Mouse (Mus musculus): ENCODE results near the gene Rpl23a. TPM values are rescaled to one million over a fixed set of nuclear protein-coding genes. Genes with fewer than 3 reads are reported as not detected.
A peak's percentile ranks its signal among the peaks of the same experiment; 100 is the strongest.

Rpl23a gene
- 930 and 991 TPM in 2 replicates for polyA plus RNA-seq (2015; fragmentation: Nextera tagmentation; extraction: Ambion mirVana)

DNA sequence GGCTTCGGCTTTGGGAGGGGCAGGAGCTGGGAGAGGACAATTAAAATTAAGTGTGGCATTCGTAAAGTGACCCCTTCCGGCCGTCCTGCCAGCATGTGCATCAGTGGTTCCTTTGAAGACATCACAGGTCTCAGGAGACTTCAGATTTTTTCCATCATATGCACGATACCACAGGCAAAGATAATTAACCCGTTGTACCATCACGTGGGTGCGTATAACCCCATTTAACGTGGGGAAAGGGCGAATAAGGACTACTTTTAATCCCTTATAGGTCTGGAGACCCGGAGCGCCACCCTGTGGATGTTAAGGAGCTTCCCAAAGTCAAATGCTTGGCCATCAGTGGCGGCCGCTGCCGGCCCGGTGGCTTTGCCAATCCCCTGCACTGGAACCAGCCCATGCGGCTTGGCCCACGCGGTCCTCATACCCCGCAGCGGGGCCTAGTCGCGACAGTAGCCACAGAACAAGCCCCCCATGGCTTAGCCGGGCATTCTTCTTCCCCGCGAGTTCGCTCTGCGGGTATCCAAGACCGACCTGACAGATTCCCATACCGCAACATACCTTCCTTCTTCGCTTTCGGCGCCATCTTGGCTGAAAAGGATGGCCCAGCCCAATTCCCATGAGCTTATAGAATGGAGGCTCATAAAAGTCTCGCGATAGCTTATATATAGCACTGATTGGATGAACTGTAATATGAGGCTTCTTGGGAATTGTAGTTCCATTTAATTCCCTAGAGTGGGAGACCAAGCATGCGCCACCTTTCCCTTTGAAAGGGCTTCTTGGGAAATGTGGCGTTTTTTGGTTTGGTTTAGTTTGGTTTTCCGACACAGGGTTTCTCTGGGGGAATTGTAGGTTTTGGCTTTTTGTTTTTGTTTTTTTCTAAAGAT is at the start of gene Rpl23a:
TSS of gene Rpl23a (minus strand) at position 624 of the 884 bp plus-strand sequence.
- Histone ChIP-seq H3K9me3 (no peaks in the 10 kb centered on the region), H3K4me3 (peak within 1 kb of the TSS; percentile 75), H3K27me3 (no peaks in the 10 kb centered on the region), H3K4me2 (peak within 1 kb of the TSS; percentile 69), H3K4me1 (replicated peaks) (peaks cover 60% of the 10 kb centered on the region), H3K36me3 (peaks cover 28% of the 10 kb centered on the region), H3K27ac (replicated peaks) (peak within 1 kb of the TSS; percentile 95), H3K9ac (peak within 1 kb of the TSS; percentile 90)
- ATAC-seq (ENCODE audit: low read depth) = peak; percentile 93
- under 1% methylated on average over 38 of the region's 38 CpGs for WGBS

DNA sequence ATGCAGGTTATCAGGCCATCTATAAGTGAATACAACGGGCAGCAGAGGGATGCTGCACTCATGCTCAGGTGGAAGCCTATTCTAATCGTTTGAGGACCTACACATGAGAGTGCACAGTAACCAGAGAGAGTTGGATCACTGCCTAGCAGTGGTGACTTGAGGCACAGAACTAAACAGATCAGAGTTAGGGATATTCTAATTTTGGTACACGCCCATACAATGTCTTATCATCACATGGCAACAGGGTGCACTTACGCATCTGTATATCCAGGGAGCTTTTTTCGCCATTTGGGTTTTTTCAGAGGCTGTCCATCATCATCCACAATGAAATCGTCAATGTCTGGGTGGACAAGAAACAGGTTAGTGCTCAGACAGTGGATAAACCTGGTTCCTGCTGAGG is 48.1 kb upstream of the Rpl23a start:
- 91% methylated on average over 6 of the region's 6 CpGs for WGBS
- Histone ChIP-seq H3K36me3 (peaks cover 86% of the 10 kb centered on the region), H3K4me1 (replicated peaks) (no peaks in the 10 kb centered on the region), H3K27me3 (no peaks in the 10 kb centered on the region), H3K9me3 (no peaks in the 10 kb centered on the region), H3K27ac (replicated peaks) (no peak overlapping the region), H3K4me3 (no peak overlapping the region), H3K4me2 (no peak overlapping the region), H3K9ac (no peak overlapping the region)
- no peak for ATAC-seq (ENCODE audit: low read depth)

DNA sequence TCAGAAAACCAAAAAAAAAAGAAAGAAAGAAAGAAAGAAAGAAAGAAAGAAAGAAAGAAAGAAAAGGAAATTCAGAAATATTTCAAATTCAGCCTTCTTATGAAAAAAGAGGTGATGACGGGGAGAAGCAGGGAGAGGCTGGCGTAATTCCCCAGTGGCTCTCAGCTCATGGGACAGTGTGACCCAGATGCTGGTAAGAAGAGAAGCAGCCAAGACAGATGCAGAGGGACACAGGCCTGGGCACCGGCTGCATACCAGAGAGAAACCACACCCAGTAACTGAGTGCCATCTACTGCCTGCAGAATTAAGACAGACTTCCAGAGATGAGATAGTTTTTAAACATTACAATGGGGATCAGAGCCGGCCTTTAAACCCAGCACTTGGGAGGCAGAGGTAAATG is 40.2 kb upstream of the Rpl23a start:
- H3K36me3 ChIP-seq = peaks cover 98% of the 10 kb centered on the region
- no peak for ATAC-seq (ENCODE audit: low read depth)
- no peaks in the 10 kb centered on the region for H3K27me3 ChIP-seq
- H3K4me3 ChIP-seq = no peak overlapping the region
- no peaks in the 10 kb centered on the region for H3K9me3 ChIP-seq
- H3K4me1 ChIP-seq (replicated peaks) = no peaks in the 10 kb centered on the region
- H3K27ac ChIP-seq (replicated peaks) = no peak overlapping the region
- no peak overlapping the region for H3K4me2 ChIP-seq
- no peak overlapping the region for H3K9ac ChIP-seq
- 90% methylated on average over 4 of the region's 4 CpGs for WGBS

DNA sequence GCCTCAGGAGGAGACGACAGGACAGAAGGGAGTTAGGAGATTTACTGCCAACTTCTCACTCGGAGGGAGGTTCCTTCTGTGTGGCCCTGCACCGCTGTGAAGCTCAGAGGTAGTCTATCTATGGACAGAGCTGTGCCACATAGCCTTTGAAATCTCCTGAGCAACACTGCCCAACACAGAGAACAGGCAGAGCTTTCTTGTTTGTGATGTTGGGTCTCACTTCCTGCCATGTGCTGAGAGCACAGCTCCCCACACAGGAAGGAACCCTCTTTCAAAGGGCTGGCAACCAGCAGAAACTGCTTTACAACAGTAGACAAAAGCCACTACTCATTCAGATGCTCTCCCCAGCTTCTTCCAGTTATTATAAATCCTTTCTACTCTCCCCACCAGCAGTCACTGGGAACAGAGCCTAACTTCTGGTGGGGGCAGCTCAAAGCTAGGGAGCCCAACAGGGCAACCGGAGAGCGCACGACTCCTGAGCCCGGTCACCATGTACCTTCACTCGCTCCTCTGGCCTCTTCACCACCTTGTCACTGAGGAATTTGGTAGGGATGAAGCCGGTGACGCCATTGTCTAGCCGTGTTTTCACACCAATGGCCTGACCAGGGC is 32.4 kb upstream of the Rpl23a start:
- no peak overlapping the region for H3K4me3 ChIP-seq
- H3K4me2 ChIP-seq = no peak overlapping the region
- peak overlapping the region; percentile 62 for H3K27ac ChIP-seq (replicated peaks)
- H3K36me3 ChIP-seq = peaks cover 97% of the 10 kb centered on the region
- no peak overlapping the region for H3K9ac ChIP-seq
- ATAC-seq (ENCODE audit: low read depth) = peak; percentile 72
- H3K9me3 ChIP-seq = no peaks in the 10 kb centered on the region
- 71% methylated on average over 11 of the region's 11 CpGs for WGBS
- H3K4me1 ChIP-seq (replicated peaks) = no peaks in the 10 kb centered on the region
- no peaks in the 10 kb centered on the region for H3K27me3 ChIP-seq

DNA sequence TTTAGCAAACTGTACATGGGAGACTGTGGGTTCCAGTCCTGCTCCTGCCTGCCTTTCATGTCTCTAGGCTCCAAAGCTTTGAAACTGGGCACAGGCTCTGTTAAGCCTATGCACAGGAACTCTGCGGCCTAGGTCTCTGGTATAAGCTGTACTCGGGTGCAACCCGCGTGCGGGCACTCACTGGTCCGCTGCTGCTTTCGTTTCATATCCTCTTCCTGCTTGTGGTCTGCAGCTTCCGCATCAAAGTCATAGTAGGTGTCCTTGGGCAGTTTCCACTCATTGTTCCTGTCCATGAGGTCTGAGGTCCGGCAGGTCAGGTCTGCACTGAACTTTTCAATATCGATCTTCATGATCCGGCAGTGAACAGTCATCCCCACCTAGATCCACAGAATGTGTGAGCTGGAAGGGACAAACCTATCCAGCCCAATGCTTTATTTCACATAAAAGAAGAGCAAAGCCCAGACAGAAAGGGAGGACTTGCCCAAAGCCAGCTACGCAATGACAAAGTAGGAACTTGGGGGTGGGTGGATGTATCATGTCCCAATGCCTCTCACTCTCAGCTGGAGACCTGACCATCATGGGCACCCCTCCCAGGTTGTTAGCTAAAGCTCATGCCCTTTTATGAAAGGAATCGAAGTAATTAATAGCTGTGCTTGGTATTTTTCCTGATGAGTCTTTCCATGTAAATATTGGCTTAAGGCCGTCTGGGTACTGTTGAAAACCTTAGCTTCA is 29.9 kb upstream of the Rpl23a start:
- no peaks in the 10 kb centered on the region for H3K27me3 ChIP-seq
- H3K9ac ChIP-seq = no peak overlapping the region
- no peak overlapping the region for H3K27ac ChIP-seq (replicated peaks)
- no peak overlapping the region for H3K4me3 ChIP-seq
- no peak overlapping the region for H3K4me2 ChIP-seq
- peaks cover 98% of the 10 kb centered on the region for H3K36me3 ChIP-seq
- no peaks in the 10 kb centered on the region for H3K9me3 ChIP-seq
- WGBS = 95% methylated on average over 14 of the region's 14 CpGs
- no peaks in the 10 kb centered on the region for H3K4me1 ChIP-seq (replicated peaks)
- ATAC-seq (ENCODE audit: low read depth) = no peak

DNA sequence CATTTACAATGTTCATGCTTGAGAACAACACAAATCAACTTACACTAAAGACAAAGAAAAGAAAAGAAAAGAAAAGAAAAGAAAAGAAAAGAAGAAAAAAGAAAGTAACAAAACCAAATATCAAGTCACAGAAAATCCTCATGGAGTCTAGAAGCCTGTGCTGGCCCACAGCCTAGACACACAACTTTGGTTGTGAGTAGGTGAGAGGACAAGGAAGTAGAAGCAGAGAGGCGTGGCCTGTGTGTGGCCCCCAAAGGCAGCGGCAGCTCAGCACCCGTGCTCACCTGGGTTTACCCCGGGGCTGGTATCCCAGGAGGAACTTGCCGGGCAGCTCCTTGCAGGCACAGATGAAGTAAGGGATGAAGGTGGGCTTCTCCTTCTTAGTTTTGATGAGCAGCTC is 28.1 kb upstream of the Rpl23a start:
- ATAC-seq (ENCODE audit: low read depth) = no peak
- H3K27ac ChIP-seq (replicated peaks) = no peak overlapping the region
- H3K4me1 ChIP-seq (replicated peaks) = peaks cover 6% of the 10 kb centered on the region; the same call in 1 of the 2 replicates
- no peaks in the 10 kb centered on the region for H3K27me3 ChIP-seq
- H3K9ac ChIP-seq = no peak overlapping the region
- H3K4me2 ChIP-seq = no peak overlapping the region
- WGBS = 92% methylated on average over 5 of the region's 5 CpGs
- peaks cover 98% of the 10 kb centered on the region for H3K36me3 ChIP-seq
- H3K9me3 ChIP-seq = no peaks in the 10 kb centered on the region
- H3K4me3 ChIP-seq = no peak overlapping the region

DNA sequence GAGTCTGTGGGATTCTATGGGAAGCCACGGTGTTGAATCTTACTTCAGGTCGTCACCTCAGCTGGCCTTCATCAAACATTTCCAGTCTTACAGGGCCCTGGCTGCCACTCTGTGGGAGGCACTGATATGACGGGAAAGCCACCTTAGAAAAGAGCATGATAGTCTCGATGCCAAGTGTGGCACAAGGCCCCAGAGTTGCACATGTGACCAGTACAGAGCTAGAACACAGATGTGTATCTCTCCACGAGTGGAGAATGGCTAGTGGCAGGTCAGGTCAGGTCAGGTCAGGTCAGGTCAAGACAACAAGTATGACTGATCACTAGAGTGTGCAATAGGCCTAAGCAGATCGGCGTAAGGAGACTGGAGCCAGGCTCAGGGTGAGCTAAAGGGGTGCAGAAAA is 27.2 kb upstream of the Rpl23a start:
- Histone ChIP-seq H3K27ac (replicated peaks) (no peak overlapping the region), H3K4me2 (no peak overlapping the region), H3K9me3 (no peaks in the 10 kb centered on the region), H3K4me3 (no peak overlapping the region), H3K27me3 (no peaks in the 10 kb centered on the region), H3K36me3 (peaks cover 94% of the 10 kb centered on the region), H3K9ac (no peak overlapping the region), H3K4me1 (replicated peaks) (peaks cover 15% of the 10 kb centered on the region)
- no peak for ATAC-seq (ENCODE audit: low read depth)
- 70% methylated on average over 7 of the region's 7 CpGs for WGBS

DNA sequence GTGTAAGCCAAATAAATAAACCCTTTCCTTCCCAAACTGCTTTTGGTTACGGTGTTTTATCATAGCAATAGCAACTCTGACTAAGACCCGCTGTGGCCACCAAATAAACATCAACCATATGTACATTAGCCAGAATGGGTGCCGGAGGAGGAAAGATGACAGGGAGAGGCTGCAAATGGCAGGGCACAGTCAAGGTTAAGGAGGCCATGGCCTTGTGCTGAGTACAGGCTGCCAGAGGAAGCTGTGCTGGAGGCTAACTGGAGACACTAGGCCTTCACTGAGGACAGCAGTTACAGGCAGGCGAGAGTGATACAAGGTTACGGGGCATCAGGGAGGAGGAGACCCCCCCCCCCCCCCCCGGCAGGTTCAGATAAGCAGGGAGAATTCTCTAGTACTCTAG is 26.5 kb upstream of the Rpl23a start:
- Histone ChIP-seq H3K4me2 (no peak overlapping the region), H3K36me3 (peaks cover 88% of the 10 kb centered on the region), H3K9ac (no peak overlapping the region), H3K9me3 (no peaks in the 10 kb centered on the region), H3K4me1 (replicated peaks) (peaks cover 22% of the 10 kb centered on the region), H3K27ac (replicated peaks) (no peak overlapping the region), H3K4me3 (no peak overlapping the region), H3K27me3 (no peaks in the 10 kb centered on the region)
- ATAC-seq (ENCODE audit: low read depth) = no peak
- WGBS = 89% methylated on average over 6 of the region's 6 CpGs

DNA sequence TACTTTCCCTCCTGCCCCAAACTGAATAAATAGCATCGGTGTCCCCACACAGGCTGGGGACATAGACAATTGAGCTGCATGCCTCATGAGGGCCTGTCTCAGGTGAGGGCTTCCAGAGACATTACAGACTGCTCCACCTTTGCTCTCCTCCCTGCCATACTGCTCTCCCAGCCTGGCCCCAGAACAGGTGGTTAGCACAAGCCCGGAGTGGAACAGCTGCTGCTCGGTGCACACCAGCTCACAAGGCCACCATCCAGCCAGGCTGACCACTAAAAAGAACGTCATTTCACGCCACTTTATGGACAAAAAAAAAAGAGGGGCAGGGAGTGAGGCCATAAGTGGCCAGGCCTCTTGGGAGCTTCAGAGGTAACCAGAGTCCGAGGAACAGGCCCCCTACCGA is 23.8 kb upstream of the Rpl23a start:
- Histone ChIP-seq H3K9ac (peak overlapping the region; percentile 43; the same call in 1 of the 2 replicates), H3K4me1 (replicated peaks) (peaks cover 33% of the 10 kb centered on the region), H3K36me3 (peaks cover 70% of the 10 kb centered on the region), H3K27ac (replicated peaks) (peak overlapping the region; percentile 91), H3K9me3 (no peaks in the 10 kb centered on the region), H3K4me3 (no peak overlapping the region), H3K4me2 (no peak overlapping the region), H3K27me3 (no peaks in the 10 kb centered on the region)
- WGBS = 47% methylated on average over 7 of the region's 7 CpGs
- ATAC-seq (ENCODE audit: low read depth) = no peak

DNA sequence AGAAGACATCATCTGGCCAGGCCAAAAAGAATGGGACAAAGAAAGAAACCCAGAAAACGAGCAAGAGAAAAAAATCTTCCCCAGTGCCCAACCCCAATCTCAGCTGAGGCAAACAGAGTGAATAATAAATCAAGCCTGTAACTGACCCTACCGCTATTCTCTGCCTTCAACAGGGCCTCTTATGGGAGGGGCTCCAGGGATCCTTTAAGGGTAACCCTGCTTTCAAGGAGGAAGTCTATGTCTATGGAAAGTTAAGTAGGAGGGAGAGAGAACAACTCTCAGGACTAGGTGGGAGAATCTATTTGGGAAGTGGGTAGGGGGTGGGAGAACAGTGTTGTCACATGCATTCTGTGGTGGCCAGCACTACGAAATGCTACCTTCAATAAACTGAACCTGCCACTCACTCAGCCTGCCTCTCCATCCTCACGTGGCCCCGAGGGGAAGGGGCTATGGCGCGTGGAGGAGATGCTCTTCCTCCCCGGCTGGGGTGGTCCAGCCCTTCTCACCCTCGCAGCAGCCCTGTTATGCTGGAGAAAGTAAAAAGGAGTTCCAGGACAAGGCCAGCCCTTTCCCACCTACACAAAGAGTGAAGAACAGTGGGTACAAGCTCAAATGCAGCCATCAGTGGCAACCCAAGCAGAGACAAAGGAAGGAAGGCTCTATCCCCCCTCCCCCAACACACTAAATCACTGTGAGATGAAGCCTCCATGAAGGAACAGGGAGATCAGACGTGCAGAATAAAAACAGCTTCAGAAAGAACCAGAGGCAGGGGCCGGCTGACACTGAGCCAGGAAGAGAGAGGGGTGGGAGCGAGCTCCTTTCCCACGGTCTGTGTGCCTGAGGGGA is 22.2 kb upstream of the Rpl23a start:
- H3K27ac ChIP-seq (replicated peaks) = peak overlapping the region; percentile 91
- peaks cover 54% of the 10 kb centered on the region for H3K36me3 ChIP-seq
- H3K27me3 ChIP-seq = no peaks in the 10 kb centered on the region
- H3K4me3 ChIP-seq = no peak overlapping the region
- H3K4me1 ChIP-seq (replicated peaks) = peaks cover 33% of the 10 kb centered on the region
- H3K9ac ChIP-seq = peak overlapping the region; percentile 43
- ATAC-seq (ENCODE audit: low read depth) = peak; percentile 58
- H3K4me2 ChIP-seq = no peak overlapping the region
- H3K9me3 ChIP-seq = no peaks in the 10 kb centered on the region
- WGBS = 15% methylated on average over 13 of the region's 13 CpGs

DNA sequence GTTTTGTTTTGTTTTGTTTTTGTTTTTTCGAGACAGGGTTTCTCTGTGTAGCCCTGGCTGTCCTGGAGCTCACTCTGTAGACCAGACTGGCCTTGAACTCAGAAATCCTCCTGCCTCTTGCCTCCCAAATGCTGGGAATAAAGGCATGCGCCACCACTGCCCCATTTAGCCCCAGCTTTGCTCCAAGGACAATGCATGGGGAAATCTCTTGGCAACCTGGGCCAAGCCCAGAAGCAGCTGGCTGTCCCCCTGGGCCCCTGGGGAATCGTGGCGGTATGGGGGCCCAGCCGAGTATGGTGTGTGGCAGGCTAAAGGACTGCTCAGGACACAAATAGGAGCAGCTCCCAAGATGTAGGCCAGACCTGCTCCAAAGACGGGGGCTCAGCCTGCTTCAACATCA is 20.9 kb upstream of the Rpl23a start:
- Histone ChIP-seq H3K4me2 (no peak overlapping the region), H3K27ac (replicated peaks) (peak overlapping the region; percentile 91), H3K27me3 (no peaks in the 10 kb centered on the region), H3K9me3 (no peaks in the 10 kb centered on the region), H3K9ac (no peak overlapping the region), H3K4me1 (replicated peaks) (peaks cover 33% of the 10 kb centered on the region), H3K36me3 (peaks cover 41% of the 10 kb centered on the region), H3K4me3 (no peak overlapping the region)
- WGBS = 50% methylated on average over 6 of the region's 6 CpGs
- no peak for ATAC-seq (ENCODE audit: low read depth)

Measured in neural tube, embryonic 13.5 days (tissue).